Mouse (Mus musculus) neural tube, embryonic 11.5 days (tissue): ENCODE measurements around the gene BC049715. TPM values are rescaled to one million over a fixed set of nuclear protein-coding genes. Genes with fewer than 3 reads are reported as not detected.

ENCODE experiments used
- ATAC-seq: fragments of 200-750 bp; cut with Nextera tagmentation; 2 replicates; pipeline ENCODE4 v1.8.0; 2017; ENCODE audit warnings: moderate number of reproducible peaks, mild to moderate bottlenecking, moderate TSS enrichment, moderate library complexity; ENCODE audit not compliant: insufficient read depth, low FRiP score, low TSS enrichment
- DNase-seq: peaks from one replicate; pipeline ENCODE4 v3.0.0-alpha.2; 2015; ENCODE audit warnings: low spot score
- H3K27ac ChIP-seq: fragments of 300-500 bp; sonication (generic); 2 replicates; pipeline ENCODE4 v1.5.1; 2014; ENCODE audit warnings: low read depth, mild to moderate bottlenecking, low read length
- H3K27me3 ChIP-seq: fragments of 300-500 bp; sonication (generic); 2 replicates; pipeline ENCODE4 v1.6.1; 2014; ENCODE audit warnings: mild to moderate bottlenecking, low read length, mixed read lengths; ENCODE audit not compliant: control insufficient read depth, insufficient read depth
- H3K36me3 ChIP-seq: fragments of 300-500 bp; sonication (generic); 2 replicates; pipeline ENCODE4 v1.6.1; 2014; ENCODE audit warnings: mild to moderate bottlenecking, low read length, moderate library complexity, mixed read lengths; ENCODE audit not compliant: control insufficient read depth, insufficient read depth
- H3K4me1 ChIP-seq: fragments of 300-500 bp; sonication (generic); 2 replicates; pipeline ENCODE4 v1.6.1; 2014; ENCODE audit warnings: low read length, mixed read lengths; ENCODE audit not compliant: control insufficient read depth, insufficient read depth
- H3K4me2 ChIP-seq: fragments of 300-500 bp; sonication (generic); 2 replicates; pipeline ENCODE4 v1.6.1; 2014; ENCODE audit warnings: low read depth, mild to moderate bottlenecking, moderate library complexity
- H3K4me3 ChIP-seq: fragments of 300-500 bp; sonication (generic); 2 replicates; pipeline ENCODE4 v1.5.1; 2014; ENCODE audit warnings: low read depth, low read length
- H3K9ac ChIP-seq: fragments of 300-500 bp; sonication (generic); 2 replicates; pipeline ENCODE4 v1.6.1; 2014; ENCODE audit warnings: mild to moderate bottlenecking, low read length
- H3K9me3 ChIP-seq: fragments of 300-500 bp; sonication (generic); 2 replicates; pipeline ENCODE4 v1.6.1; 2016; ENCODE audit warnings: low read length; ENCODE audit not compliant: control insufficient read depth
- WGBS: fragments of 180-500 bp; shearing (Covaris S2); extraction: QIAGEN DNeasy Blood & Tissue Kit; methylation state at CpG from one replicate; pipeline ENCODE4 v1.1.7; 2014; 5-methylcytosine and 5-hydroxymethylcytosine counted together
- polyA plus RNA-seq: library from polyadenylated mRNA; unstranded; fragments of >200 nt; fragmentation: Nextera tagmentation; extraction: Ambion mirVana; gene quantifications from 2 replicates; pipeline ENCODE4 v1.2.1, GENCODE M21; 2014

Gene BC049715
- polyA plus RNA-seq, 1 experiment from 2014 or later = 0.94 TPM

GRCm38 (mm10) chr6:136852348-136852747 lies 24.9 kb downstream of the BC049715 start:
- Histone ChIP-seq H3K9me3 (no peaks in the 10 kb centered on the region), H3K4me3 (no peak overlapping the region), H3K27me3 (no peaks in the 10 kb centered on the region), H3K4me1 (no peaks in the 10 kb centered on the region), H3K9ac (no peak overlapping the region), H3K27ac (no peak overlapping the region), H3K4me2 (no peak overlapping the region), H3K36me3 (no peaks in the 10 kb centered on the region)
- DNase-seq (no peak), ATAC-seq (no peak)
- WGBS = 85% methylated on average over 4 of the region's 4 CpGs

GRCm38 (mm10) chr6:136852762-136853161 lies 25.3 kb downstream of the BC049715 start:
- no peaks in the 10 kb centered on the region for H3K9me3 ChIP-seq

GRCm38 (mm10) chr6:136854361-136854781 lies 26.9 kb downstream of the BC049715 start:
- no peak overlapping the region for H3K4me2 ChIP-seq
- no peaks in the 10 kb centered on the region for H3K9me3 ChIP-seq
- H3K27ac ChIP-seq = no peak overlapping the region
- no peak overlapping the region for H3K4me3 ChIP-seq
- WGBS = 87% methylated on average over 11 of the region's 11 CpGs
- no peak overlapping the region for H3K9ac ChIP-seq
- H3K4me1 ChIP-seq = no peaks in the 10 kb centered on the region
- no peaks in the 10 kb centered on the region for H3K27me3 ChIP-seq
- ATAC-seq (no peak), DNase-seq (no peak)
- no peaks in the 10 kb centered on the region for H3K36me3 ChIP-seq

More at GRCm38 (mm10) chr6:136852762-136853161, 25.3 kb downstream of the BC049715 start:
- ATAC-seq (no peak), DNase-seq (no peak)
- 64% methylated on average over 3 of the region's 3 CpGs for WGBS
- no peaks in the 10 kb centered on the region for H3K4me1 ChIP-seq
- no peak overlapping the region for H3K27ac ChIP-seq
- no peak overlapping the region for H3K4me2 ChIP-seq
- H3K27me3 ChIP-seq = no peaks in the 10 kb centered on the region
- H3K36me3 ChIP-seq = no peaks in the 10 kb centered on the region
- H3K4me3 ChIP-seq = no peak overlapping the region
- H3K9ac ChIP-seq = no peak overlapping the region

GRCm38 (mm10) chr6:136855183-136855582 lies 27.8 kb downstream of the BC049715 start:
- ATAC-seq (no peak), DNase-seq (no peak)
- no peaks in the 10 kb centered on the region for H3K36me3 ChIP-seq
- H3K27ac ChIP-seq = no peak overlapping the region
- no peaks in the 10 kb centered on the region for H3K4me1 ChIP-seq
- WGBS = 88% methylated on average over 2 of the region's 2 CpGs
- no peak overlapping the region for H3K9ac ChIP-seq
- H3K4me3 ChIP-seq = no peak overlapping the region
- H3K27me3 ChIP-seq = no peaks in the 10 kb centered on the region
- H3K9me3 ChIP-seq = no peaks in the 10 kb centered on the region
- no peak overlapping the region for H3K4me2 ChIP-seq

GRCm38 (mm10) chr6:136856071-136856636 lies 28.7 kb downstream of the BC049715 start:
- no peak for DNase-seq
- no peaks in the 10 kb centered on the region for H3K9me3 ChIP-seq
- no peaks in the 10 kb centered on the region for H3K36me3 ChIP-seq
- ATAC-seq = no peak
- H3K4me2 ChIP-seq = no peak overlapping the region
- no peaks in the 10 kb centered on the region for H3K4me1 ChIP-seq
- no peak overlapping the region for H3K4me3 ChIP-seq
- H3K9ac ChIP-seq = no peak overlapping the region; the same call in 1 of the 2 replicates
- H3K27me3 ChIP-seq = no peaks in the 10 kb centered on the region
- H3K27ac ChIP-seq = no peak overlapping the region
- 65% methylated on average over 14 of the region's 14 CpGs for WGBS

GRCm38 (mm10) chr6:136857186-136857872 lies 29.9 kb downstream of the BC049715 start, which contains the start of gene Art4:
Gene Art4 (minus strand): TSS chr6:136857733.
- no peak within 1 kb of the TSS for H3K4me2 ChIP-seq

DNA sequence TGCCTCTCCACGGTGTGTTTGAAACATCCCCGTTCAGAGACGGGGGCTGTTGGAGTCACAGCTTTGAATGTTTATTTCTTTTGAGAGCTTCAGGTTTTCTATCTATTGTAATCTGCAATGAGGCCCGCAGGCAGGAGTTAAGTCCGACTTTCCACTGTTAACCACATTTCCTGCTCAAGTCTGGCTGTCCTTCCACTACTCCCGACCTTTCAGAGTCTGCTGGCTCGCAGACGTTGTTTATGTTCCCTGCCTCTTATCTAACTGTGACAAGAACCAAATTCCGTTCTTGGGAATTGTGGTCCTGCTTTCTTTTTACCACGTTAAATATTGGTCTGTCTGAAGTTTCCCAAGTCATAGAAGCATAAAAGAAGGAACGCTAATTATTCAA lies 30.4 kb downstream of the BC049715 start:
- no peak for DNase-seq

More at GRCm38 (mm10) chr6:136857186-136857872, 29.9 kb downstream of the BC049715 start, which contains the start of gene Art4:
- DNase-seq (no peak), ATAC-seq (no peak)
- Histone ChIP-seq H3K4me3 (no peak within 1 kb of the TSS), H3K36me3 (no peaks in the 10 kb centered on the region), H3K9me3 (no peaks in the 10 kb centered on the region), H3K4me1 (no peaks in the 10 kb centered on the region), H3K27me3 (no peaks in the 10 kb centered on the region), H3K27ac (0 out of 2 replicates have a peak within 1 kb of the TSS, but pooled peaks have one; percentile 3), H3K9ac (no peak within 1 kb of the TSS)
- 78% methylated on average over 18 of the region's 18 CpGs for WGBS

DNA sequence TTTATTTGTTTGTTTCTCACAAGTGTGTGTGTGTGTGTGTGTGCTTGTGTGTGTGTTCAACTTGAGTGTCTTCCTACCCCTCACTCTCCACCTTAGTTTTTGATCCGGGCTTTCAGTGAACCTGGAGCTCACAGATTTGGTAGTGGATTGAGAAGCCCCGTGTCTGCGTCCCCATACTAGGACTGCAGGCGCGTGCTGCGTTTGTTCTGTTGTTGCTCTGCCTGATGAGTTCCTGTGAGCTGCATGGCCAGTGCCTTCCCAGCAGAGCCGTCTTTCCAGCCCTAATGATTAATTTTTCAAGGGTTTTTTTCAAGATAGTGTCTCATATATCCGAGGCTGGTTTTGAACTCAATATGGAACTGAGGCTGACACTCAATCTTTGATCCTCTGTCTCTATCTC lies 31.0 kb downstream of the BC049715 start:
- WGBS = 80% methylated on average over 8 of the region's 8 CpGs
- Histone ChIP-seq H3K27ac (no peak overlapping the region), H3K4me3 (no peak overlapping the region)

More for the DNA sequence above, 30.4 kb downstream of the BC049715 start:
- no peaks in the 10 kb centered on the region for H3K4me1 ChIP-seq
- H3K27ac ChIP-seq = 0 out of 2 replicates have a peak overlapping the region, but pooled peaks have one; percentile 3
- ATAC-seq = no peak
- 58% methylated on average over 11 of the region's 11 CpGs for WGBS
- H3K27me3 ChIP-seq = no peaks in the 10 kb centered on the region
- no peaks in the 10 kb centered on the region for H3K36me3 ChIP-seq
- no peak overlapping the region for H3K4me2 ChIP-seq
- no peak overlapping the region for H3K9ac ChIP-seq
- H3K9me3 ChIP-seq = no peaks in the 10 kb centered on the region
- H3K4me3 ChIP-seq = no peak overlapping the region

GRCm38 (mm10) chr6:136861020-136861419 lies 33.6 kb downstream of the BC049715 start:
- Histone ChIP-seq H3K9me3 (no peaks in the 10 kb centered on the region), H3K9ac (no peak overlapping the region), H3K27ac (no peak overlapping the region), H3K4me3 (no peak overlapping the region), H3K4me1 (no peaks in the 10 kb centered on the region), H3K36me3 (no peaks in the 10 kb centered on the region), H3K27me3 (no peaks in the 10 kb centered on the region), H3K4me2 (no peak overlapping the region)
- ATAC-seq = 0 out of 2 replicates have a peak, but pooled peaks have one; percentile 20
- 52% methylated on average over 9 of the region's 9 CpGs for WGBS
- DNase-seq = peak; percentile 28

More for the DNA sequence above, 31.0 kb downstream of the BC049715 start:
- no peaks in the 10 kb centered on the region for H3K4me1 ChIP-seq
- H3K27me3 ChIP-seq = no peaks in the 10 kb centered on the region
- no peaks in the 10 kb centered on the region for H3K9me3 ChIP-seq
- no peaks in the 10 kb centered on the region for H3K36me3 ChIP-seq
- no peak overlapping the region for H3K9ac ChIP-seq
- no peak for DNase-seq
- H3K4me2 ChIP-seq = no peak overlapping the region
- no peak for ATAC-seq
